Mouse (Mus musculus) frontal cortex, postnatal 10 days (tissue): ENCODE data around the gene Arrdc5.

Source experiments
- DNase-seq, 2 experiments: peaks; one replicate each; pipeline ENCODE4 v3.0.0; 2022; ENCODE audit warnings: low spot score in 2 of 2, mixed read lengths in 1 of 2

Gene Arrdc5

GRCm38 (mm10) chr17:56256239-56256881, 43.7 kb downstream of the Arrdc5 start, which contains the start of gene Fem1a:
Gene Fem1a (plus strand): TSS chr17:56256810.
- peak; percentile 93 to 95 for DNase-seq

- peak; percentile 97 to 99 for DNase-seq
Measured at GRCm38 (mm10) chr17:56255863-56256238, 44.2 kb downstream of the Arrdc5 start.

- DNase-seq: peak in 1 of 2 experiments; percentile 67
Measured at GRCm38 (mm10) chr17:56255429-56255828, 44.7 kb downstream of the Arrdc5 start.

GRCm38 (mm10) chr17:56254695-56255094, 45.4 kb downstream of the Arrdc5 start:
- no peak for DNase-seq

GRCm38 (mm10) chr17:56251136-56251829, 48.8 kb downstream of the Arrdc5 start:
- DNase-seq: peak in 1 of 2 experiments; percentile 51

- no peak for DNase-seq
Measured at GRCm38 (mm10) chr17:56245608-56246007, 54.5 kb downstream of the Arrdc5 start.
